15 mouse cellular contexts compared by ENCODE assay signal in the genomic region with DNA sequence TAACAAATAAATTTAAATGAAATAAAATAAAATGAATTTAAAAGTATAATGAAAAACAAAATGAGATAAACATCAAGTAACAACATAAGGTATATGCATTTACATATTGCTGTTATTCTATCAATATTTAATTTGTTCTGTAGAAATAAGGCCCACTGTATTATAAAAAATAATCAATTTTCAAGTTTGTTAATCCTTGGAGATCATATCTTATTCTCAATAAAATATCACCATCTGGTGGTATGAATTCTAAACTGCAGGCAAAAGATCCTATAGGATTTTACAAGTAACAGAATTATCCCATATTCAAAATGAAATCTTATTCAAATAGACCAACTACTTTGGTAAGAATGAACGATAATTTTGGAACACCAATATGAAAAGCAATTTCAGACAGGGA.
DNase-seq lines count a peak whose midpoint lies in the region; ATAC-seq and TF ChIP-seq lines count a peak whose summit lies in the region.
"Had no signal": no experiment of that assay in that cellular context is flagged by ENCODE, and none has a peak within 500 bp of the region (broad histone marks: within the 10 kb centered on the region; RNA-seq: fewer than 3 reads in every experiment).

No protein-coding gene starts in this region.

- in situ Hi-C loops in CH12.LX (cut with MboI; ENCODE audit: low pct_ligation_motif_present, low pct_unique_long_range_greater_than_20kb, low sequenced_read_pairs): no loop called here

- no peak overlapping the region for H3K4me2 ChIP-seq in forebrain, postnatal 0 days (ENCODE audit: low read depth)
- H3K4me2 ChIP-seq in kidney, postnatal 0 days (ENCODE audit: low read length): no peak overlapping the region
- H3K4me2 ChIP-seq in kidney, embryonic 16.5 days (replicated peaks; ENCODE audit: low read depth, low read length): no peak overlapping the region
- H3K4me2 ChIP-seq in CH12.LX (ENCODE audit: insufficient read depth, low read depth, poor library complexity, severe bottlenecking): no peak overlapping the region
- H3K4me2 ChIP-seq: liver, embryonic 11.5 days had no signal

- peak; percentile 53 for TF ChIP-seq RAD21 in CH12.LX (IDR thresholded peaks at IDR 0.05; ENCODE audit: low read depth, low read length)

- H3K79me2 ChIP-seq in CH12.LX (replicated peaks; ENCODE audit: control insufficient read depth, extremely low read depth, insufficient read depth, poor library complexity, severe bottlenecking): no peaks in the 10 kb centered on the region

- peak; percentile 43 for DNase-seq in forebrain, postnatal 0 days
- no peak for DNase-seq in forebrain, embryonic 10.5 days (ENCODE audit: extremely low spot score, low spot score)
- DNase-seq in kidney, postnatal 0 days (ENCODE audit: low spot score): peak; percentile 49
- peak; percentile 6 for DNase-seq in CH12.LX (ENCODE audit: extremely low read depth)
- DNase-seq in adipocyte (ENCODE audit: low spot score): peak; percentile 7
- DNase-seq in right cerebral cortex, postnatal 36 days (ENCODE audit: low spot score in 2 of 2): no peak
- DNase-seq: adrenal gland, postnatal 10 days; heart, postnatal 14 days; right cerebral cortex, postnatal 25 days had no signal

- no peak overlapping the region for H3K27ac ChIP-seq in forebrain, postnatal 0 days (ENCODE audit: low read depth, low read length)
- no peak overlapping the region for H3K27ac ChIP-seq in forebrain, embryonic 10.5 days
- H3K27ac ChIP-seq in kidney, postnatal 0 days: no peak overlapping the region
- H3K27ac ChIP-seq in kidney, embryonic 16.5 days (ENCODE audit: low read length): no peak overlapping the region
- H3K27ac ChIP-seq in CH12.LX (ENCODE audit: insufficient read depth, low read depth): no peak overlapping the region

- dilution Hi-C loops in CH12.LX (cut with MboI; ENCODE audit: extremely low pct_ligation_motif_present, extremely low pct_unique_long_range_greater_than_20kb, low sequenced_read_pairs): no loop called here

- WGBS in forebrain, postnatal 0 days: 58% methylated on average over 1 of the region's 1 CpGs
- 64% methylated on average over 1 of the region's 1 CpGs for WGBS in forebrain, embryonic 10.5 days
- 51% methylated on average over 1 of the region's 1 CpGs for WGBS in kidney, postnatal 0 days
- WGBS in kidney, embryonic 16.5 days: 48% methylated on average over 1 of the region's 1 CpGs

- no peak for TF ChIP-seq EP300 in CH12.LX (IDR thresholded peaks at IDR 0.05; ENCODE audit: low read length)

- no peaks in the 10 kb centered on the region for H3K4me1 ChIP-seq in forebrain, postnatal 0 days (ENCODE audit: insufficient read depth)
- H3K4me1 ChIP-seq in forebrain, embryonic 10.5 days: no peaks in the 10 kb centered on the region
- no peaks in the 10 kb centered on the region for H3K4me1 ChIP-seq in kidney, postnatal 0 days (replicated peaks; ENCODE audit: insufficient read depth, low read length)
- H3K4me1 ChIP-seq in kidney, embryonic 16.5 days (ENCODE audit: insufficient read depth, low read length): no peaks in the 10 kb centered on the region
- 0 out of 4 replicates have a peak, but pooled peaks cover 0 to 2% of the 10 kb centered on the region in 2 experiments for H3K4me1 ChIP-seq in CH12.LX (ENCODE audit: control insufficient read depth in 1 of 2, insufficient read depth in 2 of 2)
- H3K4me1 ChIP-seq: megakaryocyte, embryonic 14.5 days had no signal

- TF ChIP-seq POLR2A in CH12.LX (IDR thresholded peaks at IDR 0.05; ENCODE audit: low read depth, low read length): no peak

- H3K27me3 ChIP-seq in forebrain, postnatal 0 days (ENCODE audit: insufficient read depth, low read length): no peaks in the 10 kb centered on the region
- H3K27me3 ChIP-seq in forebrain, embryonic 10.5 days (ENCODE audit: poor library complexity, severe bottlenecking): no peaks in the 10 kb centered on the region
- H3K27me3 ChIP-seq in kidney, postnatal 0 days (ENCODE audit: insufficient read depth, low read length): no peaks in the 10 kb centered on the region
- H3K27me3 ChIP-seq in kidney, embryonic 16.5 days (ENCODE audit: insufficient read depth, low read length): no peaks in the 10 kb centered on the region
- H3K27me3 ChIP-seq in CH12.LX (replicated peaks): no peaks in the 10 kb centered on the region
- H3K27me3 ChIP-seq: megakaryocyte, embryonic 14.5 days had no signal

- no peaks in the 10 kb centered on the region for H3K36me3 ChIP-seq in forebrain, postnatal 0 days (ENCODE audit: insufficient read depth)
- H3K36me3 ChIP-seq in forebrain, embryonic 10.5 days (replicated peaks): no peaks in the 10 kb centered on the region
- H3K36me3 ChIP-seq in kidney, postnatal 0 days (ENCODE audit: insufficient read depth, low read length): no peaks in the 10 kb centered on the region
- H3K36me3 ChIP-seq in kidney, embryonic 16.5 days (ENCODE audit: insufficient read depth, low read length): no peaks in the 10 kb centered on the region
- H3K36me3 ChIP-seq in CH12.LX (replicated peaks in 1 of 2; ENCODE audit: control insufficient read depth in 1 of 2, insufficient read depth in 1 of 2, low read length in 1 of 2): no peaks in the 10 kb centered on the region

- no peak overlapping the region for H3K4me3 ChIP-seq in forebrain, postnatal 0 days (ENCODE audit: low read depth, low read length)
- no peak overlapping the region for H3K4me3 ChIP-seq in forebrain, embryonic 10.5 days
- H3K4me3 ChIP-seq in kidney, postnatal 0 days (replicated peaks; ENCODE audit: low read depth, low read length): no peak overlapping the region
- no peak overlapping the region for H3K4me3 ChIP-seq in kidney, embryonic 16.5 days (ENCODE audit: low read length)
- no peak overlapping the region for H3K4me3 ChIP-seq in CH12.LX (replicated peaks in 1 of 3; ENCODE audit: low read depth in 2 of 3, low read length in 2 of 3, poor library complexity in 1 of 3)
- H3K4me3 ChIP-seq: megakaryocyte, embryonic 14.5 days; myocyte had no signal

- no peak overlapping the region for H3K9ac ChIP-seq in forebrain, postnatal 0 days
- no peak overlapping the region for H3K9ac ChIP-seq in kidney, postnatal 0 days (ENCODE audit: low read depth, low read length)
- H3K9ac ChIP-seq in kidney, embryonic 16.5 days (replicated peaks; ENCODE audit: low read length): no peak overlapping the region
- H3K9ac ChIP-seq in CH12.LX (ENCODE audit: insufficient read depth, low read depth): no peak overlapping the region

- no peaks in the 10 kb centered on the region for H3K9me3 ChIP-seq in forebrain, postnatal 0 days (ENCODE audit: low read length)
- no peaks in the 10 kb centered on the region for H3K9me3 ChIP-seq in forebrain, embryonic 10.5 days
- H3K9me3 ChIP-seq in kidney, postnatal 0 days (replicated peaks; ENCODE audit: low read length): no peaks in the 10 kb centered on the region
- H3K9me3 ChIP-seq in kidney, embryonic 16.5 days (ENCODE audit: low read length): peaks cover 4% of the 10 kb centered on the region; the same call in 1 of the 2 replicates
- H3K9me3 ChIP-seq in CH12.LX (replicated peaks; ENCODE audit: low read length): no peaks in the 10 kb centered on the region

- TF ChIP-seq CTCF in forebrain, postnatal 0 days (IDR thresholded peaks at IDR 0.05; ENCODE audit: low read depth): peak; percentile 42; the same call in 1 of the 2 replicates
- peak; percentile 67 for TF ChIP-seq CTCF in kidney, postnatal 0 days (IDR thresholded peaks at IDR 0.05; ENCODE audit: low read depth)
- TF ChIP-seq CTCF in CH12.LX (conservative IDR thresholded peaks at IDR 0.05 in 1 of 2, IDR thresholded peaks at IDR 0.05 in 1 of 2; ENCODE audit: low read depth in 2 of 2, low read length in 2 of 2): peak in 1 of 2 experiments; percentile 38; a peak in 2 of 4 replicates

- ATAC-seq in forebrain, postnatal 0 days: no peak
- no peak for ATAC-seq in kidney, postnatal 0 days (replicated peaks; ENCODE audit: low FRiP score, low read depth)
- ATAC-seq in kidney, embryonic 16.5 days (ENCODE audit: low FRiP score, low TSS enrichment): no peak
- no peak for ATAC-seq in monocyte, adult 5-6 weeks (replicated peaks; ENCODE audit: insufficient number of reproducible peaks, low FRiP score, low TSS enrichment, poor library complexity, severe bottlenecking)
- ATAC-seq: lung, postnatal 0 days had no signal

TF ChIP-seq in CH12.LX, 34 proteins besides CTCF, POLR2A, EP300 and RAD21:
- no peak for TF ChIP-seq KAT2A (IDR thresholded peaks at IDR 0.05; ENCODE audit: insufficient replicate concordance, low read length)
- no peak for TF ChIP-seq MYC (IDR thresholded peaks at IDR 0.05; ENCODE audit: low read depth, low read length)
- TF ChIP-seq GABPA (IDR thresholded peaks at IDR 0.05; ENCODE audit: insufficient replicate concordance, low read depth, low read length): no peak
- TF ChIP-seq NELFE (IDR thresholded peaks at IDR 0.05; ENCODE audit: low read depth, low read length): no peak
- no peak for TF ChIP-seq POLR2AphosphoS2 (IDR thresholded peaks at IDR 0.05; ENCODE audit: low read depth, low read length)
- TF ChIP-seq E2F4 (IDR thresholded peaks at IDR 0.05; ENCODE audit: insufficient replicate concordance, low read depth, low read length): no peak
- no peak for TF ChIP-seq ZKSCAN1 (IDR thresholded peaks at IDR 0.05; ENCODE audit: borderline replicate concordance, low read depth, low read length)
- no peak for TF ChIP-seq MAZ (IDR thresholded peaks at IDR 0.05; ENCODE audit: low read depth, low read length)
- TF ChIP-seq JUN (IDR thresholded peaks at IDR 0.05; ENCODE audit: insufficient read depth, low read depth, low read length): no peak
- no peak for TF ChIP-seq ZC3H11A (IDR thresholded peaks at IDR 0.05; ENCODE audit: low read depth, low read length)
- no peak for TF ChIP-seq MXI1 (IDR thresholded peaks at IDR 0.05; ENCODE audit: low read depth, low read length)
- no peak for TF ChIP-seq ELF1 (IDR thresholded peaks at IDR 0.05; ENCODE audit: low read depth, low read length)
- no peak for TF ChIP-seq ZMIZ1 (IDR thresholded peaks at IDR 0.05; ENCODE audit: low read depth, low read length)
- no peak for TF ChIP-seq CHD2 (IDR thresholded peaks at IDR 0.05; ENCODE audit: low read length)
- TF ChIP-seq JUND (conservative IDR thresholded peaks at IDR 0.05; ENCODE audit: low read depth, low read length): no peak

Comparison
In these comparisons a context has a peak if more than half of its experiments do, and no peak if none do; other contexts are left out.
1. DNase-seq: peak in forebrain, postnatal 0 days (single experiment), kidney, postnatal 0 days (single experiment), CH12.LX (single experiment) and adipocyte (single experiment); none in forebrain, embryonic 10.5 days (single experiment) and right cerebral cortex, postnatal 36 days (0 of 2).